Mouse (Mus musculus): ENCODE results near the gene Zkscan1. TPM values are rescaled to one million over a fixed set of nuclear protein-coding genes. Genes with fewer than 3 reads are reported as not detected.

Gene Zkscan1
- total RNA-seq, 2 experiments from 2014 or later: 39.6 to 42.2 TPM

DNA sequence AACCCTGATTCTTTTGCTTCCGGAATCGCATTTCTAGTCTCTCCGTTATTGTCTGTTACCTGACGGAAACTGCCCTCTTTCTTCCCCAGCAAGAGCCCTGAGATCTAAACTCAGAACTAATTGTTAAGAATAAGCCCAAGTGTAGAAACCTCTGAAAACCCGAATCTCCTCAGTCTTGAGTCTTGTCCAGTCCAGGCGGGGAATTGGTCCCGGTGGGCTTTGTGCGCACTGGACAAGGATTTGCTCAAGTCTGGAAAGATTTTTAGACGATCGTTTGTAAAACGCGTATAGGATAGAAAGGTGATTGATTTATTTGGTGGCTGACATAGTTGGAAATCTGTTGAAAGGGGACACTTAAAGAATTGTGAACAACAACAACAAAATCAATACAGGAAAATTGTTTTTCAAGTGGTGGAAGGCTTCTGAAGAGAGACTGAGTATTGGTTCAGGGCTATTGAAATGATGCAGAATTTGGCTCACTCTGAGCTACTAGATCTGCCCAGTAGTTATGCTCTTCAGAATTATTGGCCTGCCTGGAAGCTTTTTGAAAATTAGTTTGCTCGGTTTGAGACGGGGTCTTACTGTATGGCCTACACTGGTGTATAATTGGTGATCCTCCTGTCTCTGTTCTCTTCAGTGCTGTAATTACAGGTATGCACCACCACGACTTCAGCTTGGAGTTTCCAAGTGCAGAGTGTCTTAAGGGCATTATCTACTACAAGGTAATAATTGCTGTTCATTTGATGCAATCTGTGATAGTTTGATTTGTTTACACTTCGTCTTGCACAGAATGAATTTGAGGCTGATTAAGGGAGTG lies 32.5 kb downstream of the Zkscan1 start:
- DNase-seq (ENCODE audit: low spot score in 2 of 2): no peak

DNA sequence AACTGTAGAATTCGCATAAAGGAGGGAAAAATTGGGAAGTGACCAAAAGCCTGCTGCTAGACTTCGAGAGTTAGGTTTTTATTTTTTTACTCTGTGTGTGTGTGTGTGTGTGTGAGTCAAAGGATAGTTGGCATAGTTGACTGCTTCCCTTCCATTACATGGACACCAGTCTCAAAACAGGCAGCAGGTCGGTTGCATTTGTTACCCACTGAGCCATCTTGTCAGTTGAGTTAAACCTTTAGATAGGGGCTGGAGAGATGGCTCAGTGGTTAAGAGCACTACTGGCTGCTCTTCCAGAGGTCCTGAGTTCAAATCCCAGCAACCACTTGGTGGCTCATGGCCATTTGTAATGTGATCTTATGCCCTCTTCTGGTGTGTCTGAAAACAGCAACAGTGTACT lies 33.2 kb downstream of the Zkscan1 start:
- no peak for DNase-seq (ENCODE audit: low spot score in 2 of 2)

DNA sequence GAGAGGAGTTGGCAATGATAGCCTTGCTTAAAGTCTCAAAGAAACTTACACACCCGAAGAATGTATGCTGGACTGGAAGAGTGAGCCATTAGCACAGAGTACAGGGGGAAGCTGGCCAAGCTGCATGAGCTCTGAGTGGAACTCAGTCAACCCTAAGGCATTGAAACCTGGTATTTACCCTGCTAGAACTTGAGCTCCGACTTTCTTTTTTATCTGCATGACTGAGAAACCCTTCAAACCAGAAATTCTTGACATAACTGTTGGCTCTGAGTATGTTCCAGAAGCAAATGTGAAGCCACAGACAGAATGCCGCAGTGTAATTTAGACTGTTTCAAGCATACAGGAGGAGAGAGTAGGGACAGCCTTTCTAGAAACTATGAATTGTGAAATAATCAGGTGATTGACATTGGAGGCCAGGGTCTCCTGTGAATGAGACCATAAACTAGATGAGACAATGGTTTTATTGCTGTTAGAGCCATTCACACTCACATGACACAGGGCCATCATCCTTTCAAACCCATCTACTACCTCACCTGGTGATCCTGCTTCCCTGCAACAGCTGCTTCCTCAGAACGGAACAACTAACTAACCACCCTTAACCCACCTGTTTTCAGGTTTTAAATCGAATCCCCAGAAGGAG lies 47.7 kb downstream of the Zkscan1 start:
- DNase-seq (ENCODE audit: low spot score in 2 of 2): no peak

DNA sequence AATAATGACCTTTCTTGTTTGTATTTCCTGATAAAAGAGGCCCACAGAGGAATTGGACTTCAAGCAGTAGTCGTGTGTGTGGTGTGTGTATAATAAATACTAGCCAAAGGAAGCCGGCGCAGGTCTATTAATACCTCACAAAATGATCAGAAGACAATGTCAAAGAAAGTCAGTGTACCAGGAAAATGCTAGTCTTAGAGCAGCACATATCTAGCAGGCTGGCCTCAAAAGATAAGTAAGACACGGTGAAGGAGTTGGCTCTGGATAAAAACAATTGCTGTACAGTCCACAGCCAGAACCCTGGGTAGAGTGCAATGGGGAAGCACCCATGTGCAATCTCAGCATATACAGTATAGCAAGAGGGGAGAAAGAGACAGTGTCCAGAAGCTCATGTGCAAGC lies 52.4 kb downstream of the Zkscan1 start:
- DNase-seq (ENCODE audit: low spot score in 2 of 2): no peak

DNA sequence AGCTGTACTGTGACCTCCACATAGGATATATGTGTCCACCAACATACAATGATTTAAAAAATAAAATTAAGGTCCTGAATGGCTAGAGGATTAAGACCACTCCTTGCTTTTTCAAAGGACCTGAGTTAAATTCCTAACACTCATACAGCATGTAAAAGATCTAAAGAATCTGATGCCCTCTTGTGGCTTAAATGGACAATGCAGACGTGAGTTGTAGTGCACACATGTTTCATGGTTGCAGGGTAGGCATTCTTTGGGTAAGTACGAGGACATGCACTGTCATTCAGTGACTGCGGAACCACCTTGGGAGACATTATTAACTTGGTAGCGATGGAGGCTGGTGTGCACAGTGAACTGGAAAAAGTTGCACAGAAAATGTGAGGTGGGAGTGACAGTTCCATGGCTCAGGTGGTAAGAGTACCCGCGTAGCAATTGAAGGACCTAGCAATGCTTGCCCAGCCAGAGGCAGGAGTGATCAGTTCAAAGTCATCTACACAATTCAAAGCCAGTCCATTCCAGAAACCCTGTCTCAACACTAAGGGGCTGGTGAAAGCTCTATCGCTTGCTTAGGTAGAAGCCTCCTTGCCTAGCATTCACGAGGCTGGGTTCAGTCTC lies 53.2 kb downstream of the Zkscan1 start:
- DNase-seq (ENCODE audit: low spot score in 2 of 2): peak in 1 of 2 experiments; percentile 39

DNA sequence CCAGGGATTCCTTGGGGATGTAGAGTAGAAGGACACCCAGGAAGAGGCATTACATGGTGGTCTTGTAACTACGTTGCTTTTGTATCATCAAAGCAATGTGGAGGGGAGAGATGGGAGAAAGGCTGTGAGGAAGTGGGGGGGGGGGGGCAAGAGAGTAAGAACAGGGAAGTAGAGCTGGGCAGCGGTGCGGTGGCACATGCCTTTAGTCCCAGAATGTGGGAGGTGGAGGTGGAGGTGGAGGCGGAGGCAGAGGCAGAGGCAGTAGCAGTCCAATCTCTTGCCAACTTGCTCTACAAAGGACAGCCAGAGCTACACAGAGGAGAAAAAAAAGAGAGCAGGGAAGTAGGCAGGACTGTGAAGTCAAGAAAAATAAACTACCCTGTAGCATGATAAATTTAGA lies 53.7 kb downstream of the Zkscan1 start:
- DNase-seq (ENCODE audit: low spot score in 2 of 2): no peak

DNA sequence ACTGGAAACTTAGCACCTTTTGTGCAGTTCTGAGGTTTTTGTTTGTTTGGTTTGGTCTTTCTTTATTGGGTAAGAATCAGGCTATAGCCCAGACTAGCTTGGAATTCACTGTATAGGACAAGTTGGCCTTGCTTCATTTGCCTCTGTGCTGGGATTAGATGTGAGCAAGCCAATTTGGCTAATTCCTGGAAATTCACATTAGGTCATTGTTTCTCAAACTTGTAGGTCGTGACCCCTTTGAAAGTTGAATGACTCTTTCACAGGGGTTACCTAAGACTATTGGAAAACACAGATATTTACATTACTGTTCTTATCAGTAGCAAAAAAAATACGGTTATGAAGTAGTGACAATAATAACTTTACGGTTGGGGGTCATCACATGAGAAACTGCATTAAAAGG lies 69.5 kb downstream of the Zkscan1 start:
- DNase-seq (ENCODE audit: low spot score in 2 of 2): no peak

DNA sequence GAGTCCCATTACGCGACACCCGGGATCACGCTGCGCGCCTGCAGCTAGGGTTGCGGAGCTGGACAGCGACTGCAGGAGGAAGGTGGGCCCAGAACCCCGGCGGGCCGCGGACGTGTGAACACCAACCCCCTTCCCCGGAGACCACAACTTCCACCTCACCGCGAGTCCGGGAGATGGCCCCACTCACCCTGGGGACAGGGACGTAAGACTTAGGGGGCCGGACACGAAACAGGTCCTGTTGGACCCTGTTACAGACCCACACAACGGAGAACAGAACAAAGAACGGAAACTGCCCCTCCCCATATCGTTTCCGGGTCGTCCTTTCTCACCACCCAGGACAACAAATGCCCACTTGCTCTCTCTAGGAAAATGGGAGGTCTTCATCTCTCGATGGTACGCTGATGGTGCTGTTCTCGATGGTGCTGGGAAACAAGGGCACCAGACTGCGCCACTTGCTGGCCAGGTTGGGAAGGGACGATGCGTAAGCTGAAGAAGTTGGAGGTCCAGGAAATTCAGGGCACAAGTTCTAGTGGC lies 70.6 kb downstream of the Zkscan1 start, which contains the start of gene Zfp113:
TSS of gene Zfp113 (minus strand) at position 302 of the 534 bp plus-strand sequence.
- DNase-seq (ENCODE audit: low spot score in 2 of 2): peak; percentile 91 to 96

Other genes with a start within 250 kb of the Zkscan1 start
- 1 to 10 TPM in 1 of 2 experiments, under 1 TPM in 1; 0.56 to 1.3 TPM for gene Pilra, start 248.8 kb upstream of the Zkscan1 start, total RNA-seq (2021)
- gene Pilrb1, start 227.0 kb upstream of the Zkscan1 start, total RNA-seq (2021): not detected
- gene Pilrb2, start 213.3 kb upstream of the Zkscan1 start, total RNA-seq (2021): not detected
- under 1 TPM; 0.15 to 0.25 TPM for gene Cyp3a13, start 163.5 kb upstream of the Zkscan1 start, total RNA-seq (2021)
- gene Gjc3, start 122.0 kb upstream of the Zkscan1 start, total RNA-seq (2021): 10 to 100 TPM; 21.4 to 22.4 TPM
- gene Azgp1, start 103.6 kb upstream of the Zkscan1 start, total RNA-seq (2021): not detected
- gene Smok3a, start 63.8 kb upstream of the Zkscan1 start, total RNA-seq (2021): not detected
- not detected for gene Smok3b, start 63.7 kb upstream of the Zkscan1 start, total RNA-seq (2021)
- gene Smok3c, start 31.9 kb upstream of the Zkscan1 start, total RNA-seq (2021): not detected
- gene Zscan21, start 31.8 kb downstream of the Zkscan1 start, total RNA-seq (2021): 10 to 100 TPM; 13.9 to 15.7 TPM
- 10 to 100 TPM; 10.6 to 13.2 TPM for gene Zfp113, start 70.7 kb downstream of the Zkscan1 start, total RNA-seq (2021)
- gene Cops6, start 76.0 kb downstream of the Zkscan1 start, total RNA-seq (2021): 100 to 1,000 TPM; 139 to 142 TPM
- gene Ap4m1, start 86.9 kb downstream of the Zkscan1 start, total RNA-seq (2021): 10 to 100 TPM; 19.5 to 25.4 TPM
- gene Mcm7, start 87.3 kb downstream of the Zkscan1 start, total RNA-seq (2021): 10 to 100 TPM; 15.8 to 16.4 TPM
- gene Taf6, start 102.4 kb downstream of the Zkscan1 start, total RNA-seq (2021): 10 to 100 TPM; 42.0 to 43.7 TPM
- 10 to 100 TPM; 14.6 to 15.3 TPM for gene Cnpy4, start 102.4 kb downstream of the Zkscan1 start, total RNA-seq (2021)
- gene Mblac1, start 109.2 kb downstream of the Zkscan1 start, total RNA-seq (2021): 1 to 10 TPM; 6.8 to 8.9 TPM
- not detected for gene Nxpe5, start 140.8 kb downstream of the Zkscan1 start, total RNA-seq (2021)
- 10 to 100 TPM; 54.4 to 55.9 TPM for gene Lamtor4, start 170.4 kb downstream of the Zkscan1 start, total RNA-seq (2021)
- 10 to 100 TPM; 72.5 to 73.6 TPM for gene BC037034, start 178.9 kb downstream of the Zkscan1 start, total RNA-seq (2021)
- 1 to 10 TPM; 3.6 to 4.1 TPM for gene Gal3st4, start 187.8 kb downstream of the Zkscan1 start, total RNA-seq (2021)
- not detected for gene Gm43720, start 194.9 kb downstream of the Zkscan1 start, total RNA-seq (2021)
- gene Gpc2, start 194.9 kb downstream of the Zkscan1 start, total RNA-seq (2021): 1 to 10 TPM; 1.2 to 1.5 TPM
- gene Stag3, start 195.2 kb downstream of the Zkscan1 start, total RNA-seq (2021): 1 to 10 TPM in 1 of 2 experiments, under 1 TPM in 1; 0.47 to 1.1 TPM

All from layer of hippocampus, adult 18-20 months (tissue).